Mouse (Mus musculus): ENCODE data around the gene Rtp3. TPM values are rescaled to one million over a fixed set of nuclear protein-coding genes. Genes with fewer than 3 reads are reported as not detected.

Rtp3 gene
- polyA plus RNA-seq (2015; fragmentation: Nextera tagmentation; extraction: Ambion mirVana): 1.7 and 3.0 TPM in 2 replicates

- Histone ChIP-seq H3K4me1 (ENCODE audit: insufficient read depth, low read depth, low read length) (0 out of 2 replicates have a peak, but pooled peaks cover 2% of the 10 kb centered on the region), H3K27me3 (replicated peaks; ENCODE audit: insufficient read depth, low read length) (no peaks in the 10 kb centered on the region), H3K9me3 (ENCODE audit: low read length) (no peaks in the 10 kb centered on the region), H3K36me3 (ENCODE audit: insufficient read depth, low read length) (no peaks in the 10 kb centered on the region), H3K4me3 (ENCODE audit: low read depth, low read length) (no peak within 1 kb of the TSS), H3K9ac (replicated peaks; ENCODE audit: low read depth) (no peak within 1 kb of the TSS), H3K27ac (ENCODE audit: low read length) (peak within 1 kb of the TSS; percentile 51), H3K4me2 (replicated peaks; ENCODE audit: low read depth, low read length) (peak within 1 kb of the TSS; percentile 27; the same call in 1 of the 2 replicates)
- DNase-seq (ENCODE audit: low spot score) (peak; percentile 18), ATAC-seq (no peak; the same call in 1 of the 2 replicates)
- TF ChIP-seq CTCF (IDR thresholded peaks at IDR 0.05) (no peak), EP300 (IDR thresholded peaks at IDR 0.05) (no peak)
- WGBS: 38% methylated on average over 6 of the region's 6 CpGs
Measured at GRCm38 (mm10) chr9:110990204-110990603, at the start of gene Rtp3. Gene Rtp3, minus strand, starts transcription at chr9:110990583.

- Histone ChIP-seq H3K9ac (replicated peaks; ENCODE audit: low read depth) (no peak overlapping the region), H3K4me1 (ENCODE audit: insufficient read depth, low read depth, low read length) (no peaks in the 10 kb centered on the region), H3K9me3 (ENCODE audit: low read length) (no peaks in the 10 kb centered on the region), H3K27me3 (replicated peaks; ENCODE audit: insufficient read depth, low read length) (no peaks in the 10 kb centered on the region), H3K4me2 (replicated peaks; ENCODE audit: low read depth, low read length) (no peak overlapping the region), H3K27ac (ENCODE audit: low read length) (no peak overlapping the region), H3K4me3 (ENCODE audit: low read depth, low read length) (no peak overlapping the region), H3K36me3 (ENCODE audit: insufficient read depth, low read length) (no peaks in the 10 kb centered on the region)
- TF ChIP-seq EP300 (IDR thresholded peaks at IDR 0.05): no peak
- no peak for TF ChIP-seq CTCF (IDR thresholded peaks at IDR 0.05)
- DNase-seq (ENCODE audit: low spot score) (no peak), ATAC-seq (no peak)
- WGBS: 48% methylated on average over 4 of the region's 4 CpGs
Measured at GRCm38 (mm10) chr9:111039966-111040365, 49.6 kb upstream of the Rtp3 start.

- WGBS: 84% methylated on average over 4 of the region's 4 CpGs
- H3K9ac ChIP-seq (replicated peaks; ENCODE audit: low read depth): no peak overlapping the region
- no peaks in the 10 kb centered on the region for H3K4me1 ChIP-seq (ENCODE audit: insufficient read depth, low read depth, low read length)
- no peak for ATAC-seq
- no peak for TF ChIP-seq EP300 (IDR thresholded peaks at IDR 0.05)
- TF ChIP-seq CTCF (IDR thresholded peaks at IDR 0.05): no peak
- DNase-seq (ENCODE audit: low spot score): no peak
- no peaks in the 10 kb centered on the region for H3K9me3 ChIP-seq (ENCODE audit: low read length)
- no peaks in the 10 kb centered on the region for H3K27me3 ChIP-seq (replicated peaks; ENCODE audit: insufficient read depth, low read length)
- H3K36me3 ChIP-seq (ENCODE audit: insufficient read depth, low read length): no peaks in the 10 kb centered on the region
- H3K4me3 ChIP-seq (ENCODE audit: low read depth, low read length): no peak overlapping the region
- no peak overlapping the region for H3K27ac ChIP-seq (ENCODE audit: low read length)
- H3K4me2 ChIP-seq (replicated peaks; ENCODE audit: low read depth, low read length): no peak overlapping the region
Measured at GRCm38 (mm10) chr9:111033717-111034116, 43.3 kb upstream of the Rtp3 start.

GRCm38 (mm10) chr9:111026791-111027190 is 36.4 kb upstream of the Rtp3 start:
- H3K27me3 ChIP-seq (replicated peaks; ENCODE audit: insufficient read depth, low read length): no peaks in the 10 kb centered on the region
- DNase-seq (ENCODE audit: low spot score) (no peak), ATAC-seq (no peak)
- no peaks in the 10 kb centered on the region for H3K36me3 ChIP-seq (ENCODE audit: insufficient read depth, low read length)
- no peaks in the 10 kb centered on the region for H3K9me3 ChIP-seq (ENCODE audit: low read length)
- H3K9ac ChIP-seq (replicated peaks; ENCODE audit: low read depth): no peak overlapping the region
- no peak overlapping the region for H3K4me2 ChIP-seq (replicated peaks; ENCODE audit: low read depth, low read length)
- TF ChIP-seq EP300 (IDR thresholded peaks at IDR 0.05) (no peak), CTCF (IDR thresholded peaks at IDR 0.05) (no peak)
- WGBS: 85% methylated on average over 10 of the region's 10 CpGs
- no peak overlapping the region for H3K4me3 ChIP-seq (ENCODE audit: low read depth, low read length)
- no peak overlapping the region for H3K27ac ChIP-seq (ENCODE audit: low read length)
- no peaks in the 10 kb centered on the region for H3K4me1 ChIP-seq (ENCODE audit: insufficient read depth, low read depth, low read length)

GRCm38 (mm10) chr9:111019022-111019421 is 28.6 kb upstream of the Rtp3 start, which contains the start of gene Ltf:
Gene Ltf, plus strand, starts transcription at chr9:111019271.
- Histone ChIP-seq H3K4me3 (ENCODE audit: low read depth, low read length) (no peak within 1 kb of the TSS), H3K36me3 (ENCODE audit: insufficient read depth, low read length) (no peaks in the 10 kb centered on the region), H3K9ac (replicated peaks; ENCODE audit: low read depth) (no peak within 1 kb of the TSS), H3K4me1 (ENCODE audit: insufficient read depth, low read depth, low read length) (peaks cover 4% of the 10 kb centered on the region; the same call in 1 of the 2 replicates), H3K27ac (ENCODE audit: low read length) (no peak within 1 kb of the TSS), H3K9me3 (ENCODE audit: low read length) (no peaks in the 10 kb centered on the region), H3K4me2 (replicated peaks; ENCODE audit: low read depth, low read length) (no peak within 1 kb of the TSS), H3K27me3 (replicated peaks; ENCODE audit: insufficient read depth, low read length) (no peaks in the 10 kb centered on the region)
- TF ChIP-seq CTCF (IDR thresholded peaks at IDR 0.05): no peak
- no peak for TF ChIP-seq EP300 (IDR thresholded peaks at IDR 0.05)
- ATAC-seq (peak; percentile 32), DNase-seq (ENCODE audit: low spot score) (no peak)
- 43% methylated on average over 5 of the region's 5 CpGs for WGBS

- Histone ChIP-seq H3K4me3 (ENCODE audit: low read depth, low read length) (no peak overlapping the region), H3K27ac (ENCODE audit: low read length) (no peak overlapping the region), H3K4me1 (ENCODE audit: insufficient read depth, low read depth, low read length) (peaks cover 4% of the 10 kb centered on the region; the same call in 1 of the 2 replicates), H3K27me3 (replicated peaks; ENCODE audit: insufficient read depth, low read length) (no peaks in the 10 kb centered on the region), H3K36me3 (ENCODE audit: insufficient read depth, low read length) (no peaks in the 10 kb centered on the region), H3K9me3 (ENCODE audit: low read length) (no peaks in the 10 kb centered on the region), H3K9ac (replicated peaks; ENCODE audit: low read depth) (no peak overlapping the region), H3K4me2 (replicated peaks; ENCODE audit: low read depth, low read length) (no peak overlapping the region)
- ATAC-seq (no peak), DNase-seq (ENCODE audit: low spot score) (no peak)
- TF ChIP-seq CTCF (IDR thresholded peaks at IDR 0.05) (peak; percentile 34; the same call in 1 of the 2 replicates), EP300 (IDR thresholded peaks at IDR 0.05) (no peak)
- 86% methylated on average over 4 of the region's 4 CpGs for WGBS
Measured at GRCm38 (mm10) chr9:111015658-111016057, 25.3 kb upstream of the Rtp3 start.

Measured in lung, postnatal 0 days (tissue).